8 mouse cellular contexts compared by ENCODE assay signal in genomic region chr10:95562859-95563841, GRCm38 (mm10). TPM values are rescaled to one million over a fixed set of nuclear protein-coding genes. Genes with fewer than 3 reads are reported as not detected.
DNase-seq lines count a peak whose midpoint lies in the region; ATAC-seq and TF ChIP-seq lines count a peak whose summit lies in the region.

No protein-coding gene starts in this region.

- no peaks in the 10 kb centered on the region for H3K36me3 ChIP-seq in hindbrain, postnatal 0 days (ENCODE audit: insufficient read depth, low read length)
- peaks cover 34% of the 10 kb centered on the region for H3K36me3 ChIP-seq in liver, embryonic 15.5 days (replicated peaks)
- no peaks in the 10 kb centered on the region for H3K36me3 ChIP-seq in stomach, embryonic 15.5 days

- peak overlapping the region; percentile 77 for H3K4me2 ChIP-seq in hindbrain, postnatal 0 days (ENCODE audit: low read depth, low read length)
- peak overlapping the region; percentile 70 for H3K4me2 ChIP-seq in liver, embryonic 15.5 days
- peak overlapping the region; percentile 79 for H3K4me2 ChIP-seq in stomach, embryonic 15.5 days

- H3K27me3 ChIP-seq in hindbrain, postnatal 0 days (ENCODE audit: insufficient read depth, low read length): no peaks in the 10 kb centered on the region
- H3K27me3 ChIP-seq in liver, embryonic 15.5 days: no peaks in the 10 kb centered on the region
- H3K27me3 ChIP-seq in stomach, embryonic 15.5 days (replicated peaks): no peaks in the 10 kb centered on the region

- H3K4me1 ChIP-seq in hindbrain, postnatal 0 days (ENCODE audit: insufficient read depth, low read length): peaks cover 9% of the 10 kb centered on the region; the same call in 1 of the 2 replicates
- peaks cover 73% of the 10 kb centered on the region for H3K4me1 ChIP-seq in liver, embryonic 15.5 days (replicated peaks)
- peaks cover 20% of the 10 kb centered on the region; the same call in 1 of the 2 replicates for H3K4me1 ChIP-seq in stomach, embryonic 15.5 days

- H3K9me3 ChIP-seq in hindbrain, postnatal 0 days (ENCODE audit: low read length): no peaks in the 10 kb centered on the region
- no peaks in the 10 kb centered on the region for H3K9me3 ChIP-seq in liver, embryonic 15.5 days (replicated peaks)
- H3K9me3 ChIP-seq in stomach, embryonic 15.5 days: no peaks in the 10 kb centered on the region

- H3K9ac ChIP-seq in hindbrain, postnatal 0 days (replicated peaks; ENCODE audit: low read length): peak overlapping the region; percentile 83
- H3K9ac ChIP-seq in liver, embryonic 15.5 days: peak overlapping the region; percentile 99
- H3K9ac ChIP-seq in stomach, embryonic 15.5 days: peak overlapping the region; percentile 82

- H3K27ac ChIP-seq in hindbrain, postnatal 0 days: peak overlapping the region; percentile 94
- peak overlapping the region; percentile 94 for H3K27ac ChIP-seq in liver, embryonic 15.5 days (replicated peaks)
- H3K27ac ChIP-seq in stomach, embryonic 15.5 days: peak overlapping the region; percentile 91

- WGBS in hindbrain, postnatal 0 days: under 1% methylated on average over 60 of the region's 65 CpGs
- under 1% methylated on average over 65 of the region's 65 CpGs for WGBS in liver, embryonic 15.5 days (ENCODE audit: insufficient replicate concordance)
- WGBS in stomach, embryonic 15.5 days: under 1% methylated on average over 58 of the region's 65 CpGs

- peak; percentile 60 for ATAC-seq in hindbrain, postnatal 0 days
- ATAC-seq in liver, embryonic 15.5 days (ENCODE audit: insufficient read depth): peak; percentile 38
- peak; percentile 25; the same call in 1 of the 2 replicates for ATAC-seq in stomach, embryonic 15.5 days (ENCODE audit: insufficient read depth, low FRiP score, low read depth)

- H3K4me3 ChIP-seq in hindbrain, postnatal 0 days (ENCODE audit: low read length): peak overlapping the region; percentile 87
- H3K4me3 ChIP-seq in liver, embryonic 15.5 days (replicated peaks): peak overlapping the region; percentile 99
- peak overlapping the region; percentile 83 for H3K4me3 ChIP-seq in stomach, embryonic 15.5 days (replicated peaks)

- TF ChIP-seq CTCF in hindbrain, postnatal 0 days (IDR thresholded peaks at IDR 0.05; ENCODE audit: low read depth): peak; percentile 10; the same call in 1 of the 2 replicates

- DNase-seq in urinary bladder, adult 2 months (ENCODE audit: low spot score): peak; percentile 53
- DNase-seq in urinary bladder, postnatal 10 days (ENCODE audit: low spot score): no peak
- DNase-seq in cerebellum, adult 9-11 months: peak; percentile 67
- peak; percentile 58 for DNase-seq in gastrocnemius, postnatal 10 days
- DNase-seq in hindbrain, postnatal 0 days (ENCODE audit: low spot score): peak; percentile 73
- peak; percentile 60 for DNase-seq in naive thymus-derived CD4-positive, alpha-beta T cell, adult 2 months (ENCODE audit: low read depth)

RNA-seq across cellular contexts. Expression of gene Nudt4, which starts 0.8 kb away (rescaled TPM):
- polyA plus RNA-seq in urinary bladder, adult 2 months (2012; rRNA removed): 60.3 and 63.6 TPM in 2 replicates
- total RNA-seq in gastrocnemius, postnatal 10 days (2021): 100 to 1,000 TPM; 212 to 218 TPM
- 52.3 and 55.5 TPM in 2 replicates for total RNA-seq in hindbrain, postnatal 0 days (2014; rRNA removed)
- 64.3 and 64.7 TPM in 2 replicates for polyA plus RNA-seq in hindbrain, postnatal 0 days (2015; fragmentation: Nextera tagmentation; extraction: Ambion mirVana)
- polyA plus RNA-seq in liver, embryonic 15.5 days (2015; fragmentation: Nextera tagmentation; extraction: Ambion mirVana): 85.3 and 87.5 TPM in 2 replicates
- 61.9 and 63.7 TPM in 2 replicates for polyA plus RNA-seq in stomach, embryonic 15.5 days (2015; fragmentation: Nextera tagmentation; extraction: Ambion mirVana)

RNA-seq across cellular contexts. Expression of gene Ube2n, which starts 48.2 kb away (rescaled TPM):
- polyA plus RNA-seq in urinary bladder, adult 2 months (2012; rRNA removed): 152 and 171 TPM in 2 replicates
- total RNA-seq in gastrocnemius, postnatal 10 days (2021): 100 to 1,000 TPM; 111 to 139 TPM
- 203 and 208 TPM in 2 replicates for total RNA-seq in hindbrain, postnatal 0 days (2014; rRNA removed)
- polyA plus RNA-seq in hindbrain, postnatal 0 days (2015; fragmentation: Nextera tagmentation; extraction: Ambion mirVana): 315 and 333 TPM in 2 replicates
- polyA plus RNA-seq in liver, embryonic 15.5 days (2015; fragmentation: Nextera tagmentation; extraction: Ambion mirVana): 124 and 132 TPM in 2 replicates
- polyA plus RNA-seq in stomach, embryonic 15.5 days (2015; fragmentation: Nextera tagmentation; extraction: Ambion mirVana): 284 and 313 TPM in 2 replicates
